Mouse (Mus musculus): ENCODE measurements around the gene Lrfn5. TPM values are rescaled to one million over a fixed set of nuclear protein-coding genes. Genes with fewer than 3 reads are reported as not detected.

Lrfn5 gene
- total and polyA plus RNA-seq, 2 experiments from 2014 or later, result 95.9 to 131 TPM

DNA sequence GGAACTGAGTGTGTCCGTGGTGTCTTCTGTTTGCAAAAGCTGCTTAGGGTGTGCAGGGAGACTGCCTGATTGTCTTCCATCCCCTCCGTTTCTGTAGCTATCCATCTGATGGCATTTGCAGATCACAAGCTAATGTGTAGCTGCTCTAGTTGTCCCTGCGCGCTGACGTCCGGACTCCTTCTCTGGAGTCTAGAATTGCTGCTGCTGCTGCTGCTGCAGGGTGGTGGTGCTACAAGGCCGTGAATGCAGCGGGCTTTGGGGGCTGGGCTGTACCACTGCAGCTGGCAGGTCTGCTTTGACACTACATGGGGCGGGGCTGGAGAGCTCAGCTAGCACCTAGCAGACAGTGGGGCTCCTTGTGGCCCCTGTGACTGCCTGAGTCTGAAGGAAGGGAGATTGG lies 3.2 kb downstream of the Lrfn5 start:
- WGBS, result 2% methylated on average over 9 of the region's 9 CpGs
- DNase-seq (ENCODE audit: low spot score), result peak; percentile 92
- peak overlapping the region; percentile 92 for H3K27ac ChIP-seq (ENCODE audit: low read depth, low read length)
- peak; percentile 80 for ATAC-seq (ENCODE audit: low FRiP score)
- H3K9me3 ChIP-seq (ENCODE audit: low read length), result no peaks in the 10 kb centered on the region
- H3K27me3 ChIP-seq (ENCODE audit: insufficient read depth, low read length), result no peaks in the 10 kb centered on the region
- no peaks in the 10 kb centered on the region for H3K4me1 ChIP-seq (ENCODE audit: insufficient read depth, low read length)
- H3K4me2 ChIP-seq (ENCODE audit: low read depth, low read length, poor library complexity, severe bottlenecking), result peak overlapping the region; percentile 60
- peak overlapping the region; percentile 78 for H3K4me3 ChIP-seq (ENCODE audit: low read depth, low read length)
- TF ChIP-seq CTCF (IDR thresholded peaks at IDR 0.05), result peak; percentile 86
- H3K36me3 ChIP-seq (ENCODE audit: insufficient read depth, low read length), result no peaks in the 10 kb centered on the region
- H3K9ac ChIP-seq (replicated peaks; ENCODE audit: low read length, poor library complexity, severe bottlenecking), result peak overlapping the region; percentile 88

DNA sequence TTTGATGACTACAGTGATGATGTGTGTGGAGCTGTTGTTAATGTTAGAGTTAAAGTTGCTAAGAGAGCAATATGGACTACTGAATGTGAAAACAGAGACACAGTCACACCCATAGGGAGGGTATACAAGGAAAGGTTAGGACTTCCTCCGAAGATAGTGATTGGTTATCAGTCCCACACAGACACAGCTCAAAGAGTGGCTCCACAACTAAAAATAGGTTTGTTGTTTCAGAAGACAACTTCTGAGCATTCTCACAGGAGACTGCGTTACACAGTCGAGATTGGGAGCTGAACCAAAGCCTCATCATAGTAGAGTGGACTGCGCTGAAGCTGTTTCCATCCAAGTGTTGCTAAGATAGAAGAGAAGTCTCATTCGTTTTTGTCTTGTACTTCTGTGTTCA lies 57.0 kb downstream of the Lrfn5 start:
- Histone ChIP-seq H3K36me3 (ENCODE audit: insufficient read depth, low read length) (no peaks in the 10 kb centered on the region), H3K4me1 (ENCODE audit: insufficient read depth, low read length) (no peaks in the 10 kb centered on the region), H3K4me3 (ENCODE audit: low read depth, low read length) (no peak overlapping the region), H3K9me3 (ENCODE audit: low read length) (no peaks in the 10 kb centered on the region), H3K4me2 (ENCODE audit: low read depth, low read length, poor library complexity, severe bottlenecking) (no peak overlapping the region), H3K9ac (replicated peaks; ENCODE audit: low read length, poor library complexity, severe bottlenecking) (no peak overlapping the region), H3K27me3 (ENCODE audit: insufficient read depth, low read length) (no peaks in the 10 kb centered on the region), H3K27ac (ENCODE audit: low read depth, low read length) (no peak overlapping the region)
- TF ChIP-seq CTCF (IDR thresholded peaks at IDR 0.05), result no peak
- ATAC-seq (ENCODE audit: low FRiP score) (no peak), DNase-seq (ENCODE audit: low spot score) (no peak)
- 86% methylated on average over 5 of the region's 5 CpGs for WGBS

DNA sequence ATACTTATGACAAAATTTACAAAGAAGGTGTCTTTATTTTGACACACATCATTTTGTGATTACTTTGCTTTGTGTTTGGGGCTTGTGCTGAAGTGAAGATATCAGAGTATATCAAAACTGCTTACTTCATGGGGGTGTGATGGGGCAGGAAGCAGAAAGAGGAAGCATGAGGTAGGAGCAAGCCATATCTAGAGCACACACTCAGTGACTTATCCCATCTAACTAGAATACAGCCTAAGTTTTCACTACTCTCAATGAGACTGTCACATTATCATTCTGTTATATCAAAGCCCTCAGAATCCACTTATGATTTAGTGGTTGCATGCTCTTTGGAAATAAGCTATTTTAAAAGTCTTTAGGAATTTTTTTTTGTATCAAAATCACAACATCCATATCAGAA lies 77.4 kb downstream of the Lrfn5 start:
- H3K27ac ChIP-seq (ENCODE audit: low read depth, low read length), result no peak overlapping the region
- no peaks in the 10 kb centered on the region for H3K27me3 ChIP-seq (ENCODE audit: insufficient read depth, low read length)
- no peaks in the 10 kb centered on the region for H3K36me3 ChIP-seq (ENCODE audit: insufficient read depth, low read length)
- no peak for TF ChIP-seq CTCF (IDR thresholded peaks at IDR 0.05)
- H3K4me1 ChIP-seq (ENCODE audit: insufficient read depth, low read length), result no peaks in the 10 kb centered on the region
- DNase-seq (ENCODE audit: low spot score), result no peak
- no peak overlapping the region for H3K4me3 ChIP-seq (ENCODE audit: low read depth, low read length)
- no peak overlapping the region for H3K9ac ChIP-seq (replicated peaks; ENCODE audit: low read length, poor library complexity, severe bottlenecking)
- no peak for ATAC-seq (ENCODE audit: low FRiP score)
- no peak overlapping the region for H3K4me2 ChIP-seq (ENCODE audit: low read depth, low read length, poor library complexity, severe bottlenecking)
- H3K9me3 ChIP-seq (ENCODE audit: low read length), result no peaks in the 10 kb centered on the region

DNA sequence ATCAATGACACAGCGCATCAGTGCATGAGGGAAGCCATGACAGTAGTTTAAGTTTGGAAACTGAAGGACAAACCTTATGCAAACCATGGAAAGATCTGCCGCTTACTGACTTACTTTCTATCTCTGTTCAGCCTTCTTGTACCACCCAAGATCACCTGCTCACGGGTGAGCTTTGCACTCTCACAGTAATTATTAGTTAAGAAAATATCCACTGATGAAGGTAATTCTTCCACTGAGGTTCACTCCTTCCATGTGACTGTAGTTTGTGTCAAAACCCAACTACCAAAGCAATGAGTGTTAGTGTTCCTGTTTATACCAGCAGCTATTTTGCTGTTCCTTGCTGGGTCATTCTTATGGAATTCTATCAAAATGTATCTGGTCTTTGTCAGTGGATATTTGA lies 84.9 kb downstream of the Lrfn5 start:
- TF ChIP-seq CTCF (IDR thresholded peaks at IDR 0.05), result no peak
- H3K9me3 ChIP-seq (ENCODE audit: low read length), result no peaks in the 10 kb centered on the region
- H3K27ac ChIP-seq (ENCODE audit: low read depth, low read length), result no peak overlapping the region
- no peaks in the 10 kb centered on the region for H3K27me3 ChIP-seq (ENCODE audit: insufficient read depth, low read length)
- ATAC-seq (ENCODE audit: low FRiP score) (no peak), DNase-seq (ENCODE audit: low spot score) (no peak)
- H3K4me3 ChIP-seq (ENCODE audit: low read depth, low read length), result no peak overlapping the region
- 93% methylated on average over 3 of the region's 3 CpGs for WGBS
- no peaks in the 10 kb centered on the region for H3K4me1 ChIP-seq (ENCODE audit: insufficient read depth, low read length)
- H3K4me2 ChIP-seq (ENCODE audit: low read depth, low read length, poor library complexity, severe bottlenecking), result no peak overlapping the region
- H3K9ac ChIP-seq (replicated peaks; ENCODE audit: low read length, poor library complexity, severe bottlenecking), result no peak overlapping the region
- no peaks in the 10 kb centered on the region for H3K36me3 ChIP-seq (ENCODE audit: insufficient read depth, low read length)

DNA sequence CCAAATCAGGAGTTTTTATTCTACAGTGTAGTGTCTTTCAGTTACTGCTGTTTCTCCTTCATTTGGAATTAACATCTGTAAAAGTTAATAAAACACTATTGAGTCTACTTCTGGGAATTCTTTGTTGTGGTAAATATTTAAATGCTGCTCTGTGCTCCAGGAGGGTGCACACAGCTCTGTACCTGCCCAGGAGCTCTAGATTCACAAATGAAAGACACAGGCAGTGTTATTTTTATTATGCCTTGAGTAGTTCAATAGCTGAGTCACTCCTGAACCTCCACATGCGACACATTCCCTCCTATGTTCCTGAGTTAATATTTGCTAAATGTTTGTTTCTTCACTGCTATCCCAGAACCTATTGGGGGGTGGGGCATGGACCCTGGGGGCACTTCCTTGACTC lies 87.1 kb downstream of the Lrfn5 start:
- DNase-seq (ENCODE audit: low spot score), result no peak
- Histone ChIP-seq H3K27me3 (ENCODE audit: insufficient read depth, low read length) (no peaks in the 10 kb centered on the region), H3K9ac (replicated peaks; ENCODE audit: low read length, poor library complexity, severe bottlenecking) (no peak overlapping the region), H3K36me3 (ENCODE audit: insufficient read depth, low read length) (no peaks in the 10 kb centered on the region), H3K4me2 (ENCODE audit: low read depth, low read length, poor library complexity, severe bottlenecking) (no peak overlapping the region), H3K27ac (ENCODE audit: low read depth, low read length) (no peak overlapping the region), H3K4me1 (ENCODE audit: insufficient read depth, low read length) (no peaks in the 10 kb centered on the region), H3K9me3 (ENCODE audit: low read length) (no peaks in the 10 kb centered on the region), H3K4me3 (ENCODE audit: low read depth, low read length) (no peak overlapping the region)
- TF ChIP-seq CTCF (IDR thresholded peaks at IDR 0.05), result no peak
- WGBS, result 79% methylated on average over 1 of the region's 1 CpGs
- no peak for ATAC-seq (ENCODE audit: low FRiP score)

DNA sequence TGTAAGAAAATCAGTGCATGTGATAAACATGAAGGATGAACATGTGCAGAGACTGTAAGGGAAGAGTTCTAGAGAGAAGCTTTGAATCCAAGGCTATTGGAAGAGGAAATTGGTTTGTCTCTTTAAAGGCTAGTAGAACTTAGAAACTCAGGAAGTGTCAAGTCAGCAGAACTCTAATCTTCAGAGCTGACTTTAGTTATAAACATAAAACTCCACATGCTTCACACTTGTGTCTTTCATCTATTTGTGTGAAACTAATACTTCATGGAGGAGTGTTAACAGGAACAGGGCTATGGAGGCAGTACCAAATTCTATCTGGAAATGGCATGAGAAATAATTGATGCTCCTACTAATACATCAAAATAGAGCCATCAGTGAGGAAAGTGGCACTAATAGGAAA lies 101.6 kb downstream of the Lrfn5 start:
- DNase-seq (ENCODE audit: low spot score), result no peak
- Histone ChIP-seq H3K4me2 (ENCODE audit: low read depth, low read length, poor library complexity, severe bottlenecking) (no peak overlapping the region), H3K27me3 (ENCODE audit: insufficient read depth, low read length) (no peaks in the 10 kb centered on the region), H3K4me1 (ENCODE audit: insufficient read depth, low read length) (no peaks in the 10 kb centered on the region), H3K9me3 (ENCODE audit: low read length) (no peaks in the 10 kb centered on the region), H3K4me3 (ENCODE audit: low read depth, low read length) (no peak overlapping the region), H3K36me3 (ENCODE audit: insufficient read depth, low read length) (no peaks in the 10 kb centered on the region), H3K9ac (replicated peaks; ENCODE audit: low read length, poor library complexity, severe bottlenecking) (no peak overlapping the region), H3K27ac (ENCODE audit: low read depth, low read length) (no peak overlapping the region)
- no peak for ATAC-seq (ENCODE audit: low FRiP score)
- TF ChIP-seq CTCF (IDR thresholded peaks at IDR 0.05), result no peak

DNA sequence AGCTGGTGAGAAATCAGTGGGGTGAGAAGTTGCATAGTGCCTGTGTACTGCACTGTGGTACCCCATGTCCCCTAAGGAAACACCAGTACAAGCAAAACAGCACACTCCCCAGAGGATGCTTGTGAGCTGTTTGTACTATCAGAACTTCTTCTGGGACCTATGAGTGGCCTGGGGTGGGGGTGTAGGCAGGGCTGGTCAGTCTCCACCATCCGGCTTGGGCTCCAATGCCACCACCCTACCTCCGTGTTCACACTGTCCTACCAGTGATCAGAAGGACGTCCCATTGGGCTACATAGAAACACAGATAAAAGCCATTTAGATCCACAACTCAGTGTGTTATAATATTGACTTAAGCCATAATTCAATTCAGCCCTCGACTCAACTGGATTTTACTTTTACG lies 131.4 kb downstream of the Lrfn5 start:
- DNase-seq (ENCODE audit: low spot score) (no peak), ATAC-seq (ENCODE audit: low FRiP score) (no peak)
- Histone ChIP-seq H3K9ac (replicated peaks; ENCODE audit: low read length, poor library complexity, severe bottlenecking) (no peak overlapping the region), H3K27me3 (ENCODE audit: insufficient read depth, low read length) (no peaks in the 10 kb centered on the region), H3K9me3 (ENCODE audit: low read length) (no peaks in the 10 kb centered on the region), H3K4me1 (ENCODE audit: insufficient read depth, low read length) (no peaks in the 10 kb centered on the region), H3K4me3 (ENCODE audit: low read depth, low read length) (no peak overlapping the region), H3K27ac (ENCODE audit: low read depth, low read length) (no peak overlapping the region), H3K36me3 (ENCODE audit: insufficient read depth, low read length) (no peaks in the 10 kb centered on the region), H3K4me2 (ENCODE audit: low read depth, low read length, poor library complexity, severe bottlenecking) (no peak overlapping the region)
- WGBS, result 86% methylated on average over 5 of the region's 5 CpGs
- TF ChIP-seq CTCF (IDR thresholded peaks at IDR 0.05), result no peak

Measured in midbrain, postnatal 0 days (tissue).